Mouse (Mus musculus) cerebellum, adult 2 months (tissue): ENCODE data around the gene Emc10. TPM values are rescaled to one million over a fixed set of nuclear protein-coding genes. Genes with fewer than 3 reads are reported as not detected.
A peak's percentile ranks its signal among the peaks of the same experiment; 100 is the strongest.

ENCODE experiments used
- DNase-seq, 2 experiments: peaks; one replicate each; pipeline ENCODE4 v3.0.0; 2021
- H3K27ac ChIP-seq: fragments of 200-500 bp; 2 replicates; pipeline ENCODE4 v1.5.1; 2012; ENCODE audit warnings: low read length, control low read depth, inconsistent platforms; ENCODE audit not compliant: insufficient read depth
- H3K27me3 ChIP-seq: fragments of 200-500 bp; 2 replicates; pipeline ENCODE4 v1.6.1; 2012; ENCODE audit warnings: inconsistent platforms, mild to moderate bottlenecking, low read length, moderate library complexity; ENCODE audit not compliant: control insufficient read depth, insufficient read depth
- H3K4me1 ChIP-seq: fragments of 200-500 bp; 2 replicates; pipeline ENCODE4 v1.6.1; 2011; ENCODE audit warnings: low read length; ENCODE audit not compliant: control insufficient read depth, insufficient read depth
- H3K4me3 ChIP-seq: fragments of 200-500 bp; replicated peaks from 2 replicates; pipeline ENCODE3; 2011; ENCODE audit warnings: mild to moderate bottlenecking, low read depth, low read length, control low read depth; ENCODE audit not compliant: insufficient read depth
- CTCF ChIP-seq: fragments of 200-500 bp; IDR thresholded peaks from 2 replicates; pipeline ENCODE4 v1.5.1; 2011; ENCODE audit warnings: low read depth, mild to moderate bottlenecking, control low read depth, low read length, moderate library complexity, borderline replicate concordance; ENCODE audit not compliant: insufficient read depth
- POLR2A ChIP-seq: fragments of 200-500 bp; IDR thresholded peaks from 2 replicates; pipeline ENCODE4 v1.6.1; 2011; ENCODE audit warnings: low read length, control low read depth, borderline replicate concordance; ENCODE audit not compliant: insufficient read depth
- WGBS: fragments of 180-500 bp; shearing (Covaris S2); methylation state at CpG from one replicate; pipeline ENCODE4 v1.1.7; 2018; 5-methylcytosine and 5-hydroxymethylcytosine counted together
- polyA plus RNA-seq: library from polyadenylated mRNA; depleted of rRNA; stranded (reverse); fragments of >200 nt; gene quantifications from 2 replicates; pipeline ENCODE4 v1.2.3, GENCODE M21; 2012; rRNA removed

Gene Emc10
- polyA plus RNA-seq, 1 experiment = 302 TPM

GRCm38 (mm10) chr7:44440479-44440878 is 55.9 kb downstream of the Emc10 start:
- peak in 1 of 2 experiments; percentile 21 for DNase-seq
- 64% methylated on average over 1 of the region's 1 CpGs for WGBS
- Histone ChIP-seq H3K4me3 (no peak overlapping the region), H3K27me3 (no peaks in the 10 kb centered on the region), H3K27ac (no peak overlapping the region), H3K4me1 (peaks cover 59% of the 10 kb centered on the region)
- TF ChIP-seq POLR2A = no peak
- no peak for TF ChIP-seq CTCF

Other genes with a start within 250 kb of the Emc10 start
- 2.2 and 2.9 TPM in 2 replicates for gene 1700028J19Rik, start 249.8 kb downstream of the Emc10 start, polyA plus RNA-seq
- 98.8 and 111 TPM in 2 replicates for gene 2410002F23Rik, start 249.8 kb downstream of the Emc10 start, polyA plus RNA-seq
- gene Acp4, start 239.2 kb downstream of the Emc10 start, polyA plus RNA-seq = not detected in 2 replicates
- not detected in 2 replicates for gene Gm15517, start 235.1 kb downstream of the Emc10 start, polyA plus RNA-seq
- gene Clec11a, start 189.6 kb downstream of the Emc10 start, polyA plus RNA-seq = 2.4 and 3.0 TPM in 2 replicates
- gene Shank1, start 186.3 kb downstream of the Emc10 start, polyA plus RNA-seq = 51.4 and 60.7 TPM in 2 replicates
- gene Syt3, start 112.4 kb downstream of the Emc10 start, polyA plus RNA-seq = 125 and 130 TPM in 2 replicates
- 3.1 and 3.8 TPM in 2 replicates for gene 1700008O03Rik, start 110.7 kb downstream of the Emc10 start, polyA plus RNA-seq
- gene Lrrc4b, start 67.5 kb downstream of the Emc10 start, polyA plus RNA-seq = 190 and 214 TPM in 2 replicates
- 9.3 and 10.2 TPM in 2 replicates for gene Aspdh, start 31.1 kb downstream of the Emc10 start, polyA plus RNA-seq
- gene Josd2, start 28.5 kb downstream of the Emc10 start, polyA plus RNA-seq = 273 and 294 TPM in 2 replicates
- gene Fam71e1, start 52 bp upstream of the Emc10 start, polyA plus RNA-seq = 32.6 and 34.0 TPM in 2 replicates
- 0.14 and 0.18 TPM in 2 replicates for gene Mybpc2, start 28.1 kb upstream of the Emc10 start, polyA plus RNA-seq
- 0.16 and 0.19 TPM in 2 replicates for gene Spib, start 35.5 kb upstream of the Emc10 start, polyA plus RNA-seq
- gene Pold1, start 52.3 kb upstream of the Emc10 start, polyA plus RNA-seq = 21.6 and 25.1 TPM in 2 replicates
- gene Nr1h2, start 57.4 kb upstream of the Emc10 start, polyA plus RNA-seq = 106 and 109 TPM in 2 replicates
- gene Napsa, start 75.9 kb upstream of the Emc10 start, polyA plus RNA-seq = 0.26 and 0.43 TPM in 2 replicates
- 368 and 423 TPM in 2 replicates for gene Kcnc3, start 94.1 kb upstream of the Emc10 start, polyA plus RNA-seq
- gene Myh14, start 174.3 kb upstream of the Emc10 start, polyA plus RNA-seq = 54.9 and 56.2 TPM in 2 replicates
- gene Izumo2, start 212.2 kb upstream of the Emc10 start, polyA plus RNA-seq = not detected in 2 replicates